Mouse (Mus musculus): ENCODE measurements around the gene Sorcs1. TPM values are rescaled to one million over a fixed set of nuclear protein-coding genes. Genes with fewer than 3 reads are reported as not detected.

Gene Sorcs1
- total and polyA plus RNA-seq, 3 experiments, result 0.10 to 0.18 (median 0.14) TPM

DNA sequence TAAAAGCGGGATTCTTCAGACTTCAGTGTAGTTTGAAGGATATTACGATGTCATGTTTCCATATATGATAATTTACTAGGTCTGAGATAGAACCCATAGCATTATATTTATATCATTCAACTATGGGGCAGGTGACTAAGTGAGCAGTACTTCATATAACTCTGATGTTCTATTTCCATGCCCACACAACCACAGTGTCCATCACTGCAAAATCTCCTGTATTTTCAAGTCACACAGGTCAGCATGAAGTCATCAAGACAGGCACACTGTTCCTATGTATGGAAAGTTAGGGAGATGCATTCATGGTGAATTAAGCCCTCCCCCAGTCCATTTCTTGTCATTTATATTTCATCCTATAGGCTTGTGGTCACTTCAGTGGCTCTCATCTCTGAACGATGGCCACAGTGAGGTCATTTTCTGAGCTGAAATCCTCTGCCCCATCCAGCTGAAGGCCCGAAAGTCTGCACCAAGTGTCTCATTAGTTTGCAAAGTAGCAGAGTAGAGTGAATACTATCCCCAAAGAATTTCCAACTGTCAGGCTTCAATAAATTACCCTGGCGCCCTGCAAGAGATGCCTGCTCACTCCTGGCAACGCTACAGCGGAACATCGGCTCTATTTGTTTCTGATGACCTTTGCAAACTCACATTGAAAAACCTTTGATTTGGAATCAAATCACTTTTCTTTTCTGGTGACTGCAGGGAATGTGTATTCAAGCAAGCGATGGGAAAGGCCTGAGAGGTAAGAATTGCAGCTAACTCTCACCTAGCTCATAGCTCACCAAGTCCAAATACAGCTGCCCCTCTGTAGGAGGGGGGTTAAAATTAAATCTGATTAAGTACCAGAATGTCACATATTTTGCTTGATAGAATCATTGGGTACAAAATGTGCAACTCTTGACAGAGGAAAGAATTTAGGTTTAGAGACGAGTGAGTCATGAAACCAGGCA is 492.4 kb downstream of the Sorcs1 start:
- Histone ChIP-seq H3K4me3 (no peak overlapping the region), H3K79me2 (replicated peaks; ENCODE audit: control insufficient read depth, insufficient read depth, low read length) (no peaks in the 10 kb centered on the region), H3K4me1 (ENCODE audit: control insufficient read depth, insufficient read depth, low read length) (no peaks in the 10 kb centered on the region), H3K27me3 (ENCODE audit: control insufficient read depth, insufficient read depth, low read length) (no peaks in the 10 kb centered on the region), H3K9ac (ENCODE audit: low read depth, low read length) (no peak overlapping the region), H3K27ac (no peak overlapping the region), H3K36me3 (ENCODE audit: control insufficient read depth, insufficient read depth, low read length) (no peaks in the 10 kb centered on the region)
- TF ChIP-seq CTCF (IDR thresholded peaks at IDR 0.05), result no peak
- TF ChIP-seq POLR2A (IDR thresholded peaks at IDR 0.05; ENCODE audit: insufficient read depth, low read depth, low read length), result no peak
- TF ChIP-seq EP300 (IDR thresholded peaks at IDR 0.05; ENCODE audit: insufficient read depth, low read depth, low read length), result no peak
- no peak for DNase-seq
- intact Hi-C loops (cut with DNase I), result no loop called here
- 72% methylated on average over 10 of the region's 10 CpGs for WGBS

GRCm38 (mm10) chr19:50184901-50185623 is 493.4 kb downstream of the Sorcs1 start:
- Histone ChIP-seq H3K79me2 (replicated peaks; ENCODE audit: control insufficient read depth, insufficient read depth, low read length) (no peaks in the 10 kb centered on the region), H3K4me1 (ENCODE audit: control insufficient read depth, insufficient read depth, low read length) (no peaks in the 10 kb centered on the region), H3K27me3 (ENCODE audit: control insufficient read depth, insufficient read depth, low read length) (no peaks in the 10 kb centered on the region), H3K9ac (ENCODE audit: low read depth, low read length) (no peak overlapping the region), H3K36me3 (ENCODE audit: control insufficient read depth, insufficient read depth, low read length) (no peaks in the 10 kb centered on the region), H3K4me3 (no peak overlapping the region), H3K27ac (no peak overlapping the region)
- WGBS, result 37% methylated on average over 21 of the region's 21 CpGs
- peak in 1 of 2 experiments; percentile 19 for DNase-seq
- intact Hi-C loops (cut with DNase I), result no loop called here
- no peak for TF ChIP-seq EP300 (IDR thresholded peaks at IDR 0.05; ENCODE audit: insufficient read depth, low read depth, low read length)
- TF ChIP-seq CTCF (IDR thresholded peaks at IDR 0.05), result peak; percentile 83

- Histone ChIP-seq H3K4me3 (no peak overlapping the region), H3K27me3 (ENCODE audit: control insufficient read depth, insufficient read depth, low read length) (no peaks in the 10 kb centered on the region), H3K9ac (ENCODE audit: low read depth, low read length) (no peak overlapping the region), H3K4me1 (ENCODE audit: control insufficient read depth, insufficient read depth, low read length) (no peaks in the 10 kb centered on the region), H3K36me3 (ENCODE audit: control insufficient read depth, insufficient read depth, low read length) (no peaks in the 10 kb centered on the region), H3K27ac (no peak overlapping the region), H3K79me2 (replicated peaks; ENCODE audit: control insufficient read depth, insufficient read depth, low read length) (no peaks in the 10 kb centered on the region)
- no peak for TF ChIP-seq POLR2A (IDR thresholded peaks at IDR 0.05; ENCODE audit: insufficient read depth, low read depth, low read length)
- TF ChIP-seq EP300 (IDR thresholded peaks at IDR 0.05; ENCODE audit: insufficient read depth, low read depth, low read length), result no peak
- TF ChIP-seq CTCF (IDR thresholded peaks at IDR 0.05), result no peak
- WGBS, result 67% methylated on average over 4 of the region's 4 CpGs
- DNase-seq, result no peak
- intact Hi-C loops (cut with DNase I), result no loop called here
These were observed 499.6 kb downstream of the Sorcs1 start for GRCm38 (mm10) chr19:50178851-50179250.

- H3K9ac ChIP-seq (ENCODE audit: low read depth, low read length), result no peak overlapping the region
- intact Hi-C loops (cut with DNase I), result no loop called here
- TF ChIP-seq POLR2A (IDR thresholded peaks at IDR 0.05; ENCODE audit: insufficient read depth, low read depth, low read length) (no peak), CTCF (IDR thresholded peaks at IDR 0.05) (no peak), EP300 (IDR thresholded peaks at IDR 0.05; ENCODE audit: insufficient read depth, low read depth, low read length) (no peak)
- H3K4me3 ChIP-seq, result no peak overlapping the region
- no peak overlapping the region for H3K27ac ChIP-seq
- no peaks in the 10 kb centered on the region for H3K4me1 ChIP-seq (ENCODE audit: control insufficient read depth, insufficient read depth, low read length)
- no peaks in the 10 kb centered on the region for H3K36me3 ChIP-seq (ENCODE audit: control insufficient read depth, insufficient read depth, low read length)
- H3K27me3 ChIP-seq (ENCODE audit: control insufficient read depth, insufficient read depth, low read length), result no peaks in the 10 kb centered on the region
- H3K79me2 ChIP-seq (replicated peaks; ENCODE audit: control insufficient read depth, insufficient read depth, low read length), result no peaks in the 10 kb centered on the region
- no peak for DNase-seq
- 73% methylated on average over 4 of the region's 4 CpGs for WGBS
These were observed 500.3 kb downstream of the Sorcs1 start for GRCm38 (mm10) chr19:50178151-50178550.

GRCm38 (mm10) chr19:50171849-50172248 is 506.6 kb downstream of the Sorcs1 start:
- Histone ChIP-seq H3K27ac (no peak overlapping the region), H3K27me3 (ENCODE audit: control insufficient read depth, insufficient read depth, low read length) (no peaks in the 10 kb centered on the region), H3K9ac (ENCODE audit: low read depth, low read length) (no peak overlapping the region), H3K4me1 (ENCODE audit: control insufficient read depth, insufficient read depth, low read length) (no peaks in the 10 kb centered on the region), H3K4me3 (no peak overlapping the region), H3K36me3 (ENCODE audit: control insufficient read depth, insufficient read depth, low read length) (no peaks in the 10 kb centered on the region), H3K79me2 (replicated peaks; ENCODE audit: control insufficient read depth, insufficient read depth, low read length) (no peaks in the 10 kb centered on the region)
- TF ChIP-seq CTCF (IDR thresholded peaks at IDR 0.05) (peak; percentile 17; the same call in 1 of the 2 replicates), POLR2A (IDR thresholded peaks at IDR 0.05; ENCODE audit: insufficient read depth, low read depth, low read length) (no peak), EP300 (IDR thresholded peaks at IDR 0.05; ENCODE audit: insufficient read depth, low read depth, low read length) (no peak)
- intact Hi-C loops (cut with DNase I), result no loop called here
- no peak for DNase-seq
- WGBS, result 65% methylated on average over 4 of the region's 4 CpGs

GRCm38 (mm10) chr19:50151111-50151510 is 527.3 kb downstream of the Sorcs1 start:
- Histone ChIP-seq H3K79me2 (replicated peaks; ENCODE audit: control insufficient read depth, insufficient read depth, low read length) (no peaks in the 10 kb centered on the region), H3K4me3 (no peak overlapping the region), H3K36me3 (ENCODE audit: control insufficient read depth, insufficient read depth, low read length) (no peaks in the 10 kb centered on the region), H3K4me1 (ENCODE audit: control insufficient read depth, insufficient read depth, low read length) (no peaks in the 10 kb centered on the region), H3K9ac (ENCODE audit: low read depth, low read length) (no peak overlapping the region), H3K27ac (no peak overlapping the region), H3K27me3 (ENCODE audit: control insufficient read depth, insufficient read depth, low read length) (no peaks in the 10 kb centered on the region)
- intact Hi-C loops (cut with DNase I), result no loop called here
- TF ChIP-seq CTCF (IDR thresholded peaks at IDR 0.05), result no peak
- no peak for TF ChIP-seq EP300 (IDR thresholded peaks at IDR 0.05; ENCODE audit: insufficient read depth, low read depth, low read length)
- TF ChIP-seq POLR2A (IDR thresholded peaks at IDR 0.05; ENCODE audit: insufficient read depth, low read depth, low read length), result no peak
- WGBS, result 62% methylated on average over 6 of the region's 6 CpGs
- DNase-seq, result no peak
